Mouse (Mus musculus) left cerebral cortex, adult 2 months (tissue): Measurements from ENCODE around the gene Plxnb3. TPM values are rescaled to one million over a fixed set of nuclear protein-coding genes. Genes with fewer than 3 reads are reported as not detected.

ENCODE experiments used
- DNase-seq, 2 experiments: peaks; one replicate each; pipeline ENCODE4 v3.0.0; 2021 to 2022; ENCODE audit warnings: low spot score in 2 of 2, mixed read lengths in 1 of 2; ENCODE audit errors: extremely low spot score in 1 of 2
- H3K27ac ChIP-seq: fragments of 200-600 bp; 2 replicates; pipeline ENCODE4 v1.8.1; 2022
- H3K4me3 ChIP-seq: fragments of 200-600 bp; 2 replicates; pipeline ENCODE4 v1.8.1; 2022
- CTCF ChIP-seq: fragments of 200-600 bp; IDR thresholded peaks from 2 replicates; pipeline ENCODE4 v1.8.1; 2022; ENCODE audit warnings: antibody characterized with exemption, mild to moderate bottlenecking, moderate library complexity
- intact Hi-C: fragments of 180-260 bp; cut with DNase I; formaldehyde crosslinking; loops from one replicate; pipeline ENCODE4 v1.15.1; 2025
- total RNA-seq, 2 experiments: library from RNA; stranded (reverse); gene quantifications; 2 replicates each; pipeline ENCODE4 v1.2.3; 2021

Gene Plxnb3
- total RNA-seq, 2 experiments from 2014 or later = 7.2 to 8.5 TPM

- intact Hi-C loops = no loop called here
- no peak for DNase-seq
- no peak for TF ChIP-seq CTCF
- no peak overlapping the region for H3K4me3 ChIP-seq
- H3K27ac ChIP-seq = no peak overlapping the region
These were observed 12.0 kb upstream of the Plxnb3 start for GRCm38 (mm10) chrX:73744774-73745481.

DNA sequence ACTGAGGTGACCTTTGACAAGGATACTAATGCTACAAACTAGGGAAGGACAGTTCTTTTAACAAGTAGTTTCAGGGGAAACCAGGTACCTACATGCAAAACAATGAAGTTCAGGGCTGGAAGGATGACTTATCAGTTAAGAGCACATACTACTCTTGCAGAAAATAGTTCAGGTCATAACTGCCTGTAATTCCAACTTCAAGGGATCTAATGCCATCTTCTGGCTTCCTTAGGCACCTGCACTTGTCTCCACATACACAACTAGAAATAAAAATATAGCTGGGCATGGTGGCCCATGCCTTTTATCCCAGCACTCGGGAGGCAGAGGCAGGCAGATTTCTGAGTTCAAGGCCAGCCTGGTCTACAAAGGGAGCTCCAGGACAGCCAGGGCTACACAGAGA, 7.9 kb upstream of the Plxnb3 start:
- intact Hi-C loops = no loop called here
- Histone ChIP-seq H3K4me3 (no peak overlapping the region), H3K27ac (no peak overlapping the region)
- TF ChIP-seq CTCF = no peak; the same call in 1 of the 2 replicates
- no peak for DNase-seq

GRCm38 (mm10) chrX:73758611-73759290, 1.9 kb downstream of the Plxnb3 start:
- no peak for TF ChIP-seq CTCF
- intact Hi-C loops = no loop called here
- DNase-seq = no peak
- H3K27ac ChIP-seq = no peak overlapping the region
- no peak overlapping the region for H3K4me3 ChIP-seq

GRCm38 (mm10) chrX:73765311-73765710, 8.4 kb downstream of the Plxnb3 start:
- no peak overlapping the region for H3K27ac ChIP-seq
- TF ChIP-seq CTCF = no peak
- intact Hi-C loops = no loop called here
- no peak overlapping the region for H3K4me3 ChIP-seq
- no peak for DNase-seq

GRCm38 (mm10) chrX:73767267-73767666, 10.4 kb downstream of the Plxnb3 start:
- peak; percentile 54 for TF ChIP-seq CTCF
- Histone ChIP-seq H3K4me3 (no peak overlapping the region), H3K27ac (no peak overlapping the region)
- intact Hi-C loops = no loop called here
- DNase-seq = no peak

DNA sequence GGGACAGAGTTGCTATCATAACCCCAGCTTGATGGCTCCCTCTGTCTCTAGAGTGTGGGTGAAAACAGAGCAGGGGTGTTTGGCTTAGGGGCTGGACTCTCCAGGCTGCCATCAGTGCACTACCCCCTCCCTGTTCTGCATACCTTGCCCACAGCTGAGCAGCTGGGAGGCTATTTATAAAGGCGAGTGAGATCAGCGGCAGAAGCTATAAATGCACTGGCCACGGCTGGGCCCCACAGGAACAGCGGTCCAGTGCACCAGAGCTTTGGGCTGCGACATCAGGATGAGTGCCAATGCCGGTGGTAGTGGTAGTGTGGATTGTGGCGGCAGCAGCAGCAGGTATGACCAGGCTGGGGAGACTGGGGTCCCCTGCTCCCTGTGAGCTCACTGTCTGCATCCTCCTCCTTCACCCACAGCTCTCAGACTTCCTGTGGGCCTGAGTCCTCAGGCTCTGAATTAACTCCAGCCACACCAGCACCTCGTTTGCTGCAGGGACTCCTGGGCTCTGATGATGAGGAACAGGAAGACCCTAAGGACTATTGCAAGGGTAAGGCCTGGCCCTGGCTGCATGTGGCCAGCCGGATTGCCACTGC, 17.4 kb downstream of the Plxnb3 start, which contains the start of gene Srpk3:
Gene Srpk3 (plus strand): TSS at position 238 of the 593 bp plus-strand sequence.
- H3K27ac ChIP-seq = peak within 1 kb of the TSS; percentile 82
- peak in 1 of 2 experiments; percentile 35 for DNase-seq
- intact Hi-C loops = no loop called here
- no peak for TF ChIP-seq CTCF
- H3K4me3 ChIP-seq = no peak within 1 kb of the TSS

GRCm38 (mm10) chrX:73774802-73775483, 18.1 kb downstream of the Plxnb3 start:
- H3K27ac ChIP-seq = peak overlapping the region; percentile 82

DNA sequence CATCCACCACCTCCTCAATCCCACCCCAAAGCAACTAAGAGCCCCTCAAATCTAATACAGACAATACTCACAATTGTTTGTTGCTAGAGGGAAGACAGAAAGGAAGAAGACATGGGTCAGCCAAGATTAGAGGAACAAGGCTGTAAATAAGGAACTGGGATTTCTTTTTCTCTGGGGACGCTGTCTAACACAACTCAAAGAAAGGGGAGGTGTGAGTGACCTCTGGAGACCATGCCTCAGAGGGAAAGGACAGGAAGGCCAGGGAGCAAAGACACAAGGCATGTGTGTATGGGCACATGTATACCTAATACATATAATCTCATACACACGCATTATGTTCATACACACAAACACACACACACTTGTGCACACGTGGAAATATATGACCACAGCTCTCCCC, 25.3 kb downstream of the Plxnb3 start:
- no peak for DNase-seq
- Histone ChIP-seq H3K4me3 (no peak overlapping the region), H3K27ac (no peak overlapping the region)
- no peak for TF ChIP-seq CTCF
- intact Hi-C loops = loop anchor here (5.0 kb wide), 1 partner anchor 65 kb away; the partner anchor contains the start of genes Abcd1 and Bcap31

More at GRCm38 (mm10) chrX:73774802-73775483, 18.1 kb downstream of the Plxnb3 start:
- intact Hi-C loops = no loop called here
- no peak for TF ChIP-seq CTCF
- no peak for DNase-seq
- H3K4me3 ChIP-seq = no peak overlapping the region

GRCm38 (mm10) chrX:73785666-73786065, 28.8 kb downstream of the Plxnb3 start:
- TF ChIP-seq CTCF = no peak
- H3K4me3 ChIP-seq = peak overlapping the region; percentile 67
- H3K27ac ChIP-seq = peak overlapping the region; percentile 91
- intact Hi-C loops = loop anchor here (5.0 kb wide), 1 partner anchor 137 kb away; the partner anchor contains the start of genes Arhgap4 and Naa10
- no peak for DNase-seq

- DNase-seq = peak; percentile 86 to 89
- peak within 1 kb of the TSS; percentile 67 for H3K4me3 ChIP-seq
- intact Hi-C loops = loop anchor here (5.0 kb wide), 1 partner anchor 136 kb away; the partner anchor contains the start of genes Arhgap4 and Naa10
- H3K27ac ChIP-seq = peak within 1 kb of the TSS; percentile 91
- TF ChIP-seq CTCF = peak; percentile 44
These were observed 29.7 kb downstream of the Plxnb3 start, which contains the start of the genes Idh3g and Ssr4 for GRCm38 (mm10) chrX:73786364-73787224. Gene Idh3g (minus strand): TSS chrX:73786897. Gene Ssr4 (plus strand): TSS chrX:73787028.
